Mouse (Mus musculus) cerebellum, adult 2 months (tissue): ENCODE results near the gene Babam2.

ENCODE experiments used
- CTCF ChIP-seq: fragments of 200-500 bp; IDR thresholded peaks from 2 replicates; pipeline ENCODE4 v1.5.1; 2011; ENCODE audit warnings: low read depth, mild to moderate bottlenecking, control low read depth, low read length, moderate library complexity, borderline replicate concordance; ENCODE audit not compliant: insufficient read depth
- POLR2A ChIP-seq: fragments of 200-500 bp; IDR thresholded peaks from 2 replicates; pipeline ENCODE4 v1.6.1; 2011; ENCODE audit warnings: low read length, control low read depth, borderline replicate concordance; ENCODE audit not compliant: insufficient read depth

GRCm38 (mm10) chr5:31950532-31950931, 253.0 kb downstream of the Babam2 start:
- no peak for TF ChIP-seq CTCF
- no peak for TF ChIP-seq POLR2A
